Mouse (Mus musculus): ENCODE results near the gene Hpn.

DNA sequence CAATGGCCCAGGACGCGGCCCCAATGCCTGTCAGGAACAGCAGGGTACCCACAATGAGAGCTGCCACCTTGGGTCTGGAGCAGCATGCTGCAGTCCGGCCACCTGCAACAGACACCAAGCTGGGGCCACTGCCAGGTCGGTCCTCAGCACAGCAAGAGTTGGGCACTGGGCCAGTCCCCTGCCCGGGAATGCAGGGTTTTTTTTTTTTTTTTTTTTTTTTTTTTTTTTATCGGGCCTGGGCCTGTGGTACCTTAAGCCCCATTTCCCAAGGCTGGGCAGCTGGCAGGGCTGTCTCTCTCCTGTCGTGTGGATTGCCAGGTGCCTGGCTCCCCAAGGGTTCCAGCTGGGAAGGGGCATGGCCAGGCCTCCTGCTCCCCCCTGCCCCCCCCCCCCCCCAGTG is 6.0 kb downstream of the Hpn start:
- no peak for TF ChIP-seq POLR2A (IDR thresholded peaks at IDR 0.05; ENCODE audit: insufficient read depth, low read depth, low read length)
- TF ChIP-seq CTCF (IDR thresholded peaks at IDR 0.05; ENCODE audit: insufficient read depth, low read depth, low read length): no peak
